Mouse (Mus musculus) brain, embryonic 14.5 days (tissue): Measurements from ENCODE around the gene Ovol2.

Experiments
- CTCF ChIP-seq: fragments of 200-500 bp; IDR thresholded peaks from 2 replicates; pipeline ENCODE4 v1.5.1; 2012; ENCODE audit warnings: inconsistent platforms, mild to moderate bottlenecking, moderate library complexity, borderline replicate concordance; ENCODE audit not compliant: insufficient read depth, insufficient read length; ENCODE audit errors: extremely low read depth
- POLR2A ChIP-seq: fragments of 200-500 bp; IDR thresholded peaks from 2 replicates; pipeline ENCODE4 v1.6.1; 2012; ENCODE audit warnings: mild to moderate bottlenecking, inconsistent platforms, borderline replicate concordance; ENCODE audit not compliant: poor library complexity, insufficient read depth, insufficient read length, severe bottlenecking; ENCODE audit errors: extremely low read depth

GRCm38 (mm10) chr2:144280568-144280967 lies 51.4 kb downstream of the Ovol2 start:
- no peak for TF ChIP-seq POLR2A
- TF ChIP-seq CTCF, result no peak
